Mouse (Mus musculus) hindbrain, embryonic 11.5 days (tissue): ENCODE measurements around the gene Lypd6b. TPM values are rescaled to one million over a fixed set of nuclear protein-coding genes. Genes with fewer than 3 reads are reported as not detected.
A peak's percentile ranks its signal among the peaks of the same experiment; 100 is the strongest.

Source experiments
- ATAC-seq: fragments of 200-750 bp; cut with Nextera tagmentation; 2 replicates; pipeline ENCODE4 v1.8.0; 2017; ENCODE audit warnings: mild to moderate bottlenecking, moderate TSS enrichment, moderate library complexity; ENCODE audit not compliant: low FRiP score
- DNase-seq: peaks from one replicate; pipeline ENCODE4 v3.0.0-alpha.2; 2015; ENCODE audit warnings: low spot score
- H3K27ac ChIP-seq: fragments of 300-500 bp; sonication (generic); 2 replicates; pipeline ENCODE4 v1.5.1; 2014; ENCODE audit warnings: mild to moderate bottlenecking, low read depth, low read length
- H3K27me3 ChIP-seq: fragments of 300-500 bp; sonication (generic); 2 replicates; pipeline ENCODE4 v1.6.1; 2014; ENCODE audit warnings: mild to moderate bottlenecking, low read length, moderate library complexity, mixed read lengths; ENCODE audit not compliant: control insufficient read depth, insufficient read depth
- H3K36me3 ChIP-seq: fragments of 300-500 bp; sonication (generic); 2 replicates; pipeline ENCODE4 v1.6.1; 2014; ENCODE audit warnings: mild to moderate bottlenecking, low read length, moderate library complexity, mixed read lengths; ENCODE audit not compliant: control insufficient read depth, insufficient read depth
- H3K4me1 ChIP-seq: fragments of 300-500 bp; sonication (generic); replicated peaks from 2 replicates; pipeline ENCODE4 v1.6.1; 2014; ENCODE audit warnings: low read length, mixed read lengths; ENCODE audit not compliant: control insufficient read depth, insufficient read depth
- H3K4me2 ChIP-seq: fragments of 300-500 bp; sonication (generic); replicated peaks from 2 replicates; pipeline ENCODE4 v1.6.1; 2014; ENCODE audit warnings: mild to moderate bottlenecking, low read depth, low read length
- H3K4me3 ChIP-seq: fragments of 300-500 bp; sonication (generic); 2 replicates; pipeline ENCODE4 v1.5.1; 2014; ENCODE audit warnings: low read depth, low read length
- H3K9ac ChIP-seq: fragments of 300-500 bp; sonication (generic); 2 replicates; pipeline ENCODE4 v1.6.1; 2014; ENCODE audit warnings: low read depth, low read length
- H3K9me3 ChIP-seq: fragments of 300-500 bp; sonication (generic); 2 replicates; pipeline ENCODE4 v1.6.1; 2016; ENCODE audit warnings: low read length; ENCODE audit not compliant: control insufficient read depth
- WGBS: fragments of 180-500 bp; shearing (Covaris S2); extraction: QIAGEN DNeasy Blood & Tissue Kit; methylation state at CpG from one replicate; pipeline ENCODE4 v1.1.7; 2014; 5-methylcytosine and 5-hydroxymethylcytosine counted together
- polyA plus RNA-seq: library from polyadenylated mRNA; unstranded; fragments of >200 nt; fragmentation: Nextera tagmentation; extraction: Ambion mirVana; gene quantifications from 2 replicates; pipeline ENCODE4 v1.2.1, GENCODE M21; 2014

Gene Lypd6b
- polyA plus RNA-seq, 1 experiment from 2014 or later, result 2.1 TPM

- WGBS, result 33% methylated on average over 1 of the region's 1 CpGs
Measured at GRCm38 (mm10) chr2:49825588-49825987, 38.1 kb downstream of the Lypd6b start.

GRCm38 (mm10) chr2:49827756-49828155 lies 40.3 kb downstream of the Lypd6b start:
- Histone ChIP-seq H3K4me2 (no peak overlapping the region), H3K4me1 (no peaks in the 10 kb centered on the region), H3K9me3 (no peaks in the 10 kb centered on the region), H3K4me3 (no peak overlapping the region), H3K9ac (no peak overlapping the region), H3K27ac (no peak overlapping the region), H3K36me3 (no peaks in the 10 kb centered on the region), H3K27me3 (no peaks in the 10 kb centered on the region)
- no peak for ATAC-seq
- 36% methylated on average over 4 of the region's 4 CpGs for WGBS
- DNase-seq, result no peak

More at GRCm38 (mm10) chr2:49825588-49825987, 38.1 kb downstream of the Lypd6b start:
- Histone ChIP-seq H3K9me3 (no peaks in the 10 kb centered on the region), H3K4me3 (no peak overlapping the region), H3K9ac (no peak overlapping the region), H3K27ac (no peak overlapping the region), H3K27me3 (no peaks in the 10 kb centered on the region), H3K4me1 (no peaks in the 10 kb centered on the region), H3K36me3 (no peaks in the 10 kb centered on the region), H3K4me2 (no peak overlapping the region)
- DNase-seq (no peak), ATAC-seq (no peak)

DNA sequence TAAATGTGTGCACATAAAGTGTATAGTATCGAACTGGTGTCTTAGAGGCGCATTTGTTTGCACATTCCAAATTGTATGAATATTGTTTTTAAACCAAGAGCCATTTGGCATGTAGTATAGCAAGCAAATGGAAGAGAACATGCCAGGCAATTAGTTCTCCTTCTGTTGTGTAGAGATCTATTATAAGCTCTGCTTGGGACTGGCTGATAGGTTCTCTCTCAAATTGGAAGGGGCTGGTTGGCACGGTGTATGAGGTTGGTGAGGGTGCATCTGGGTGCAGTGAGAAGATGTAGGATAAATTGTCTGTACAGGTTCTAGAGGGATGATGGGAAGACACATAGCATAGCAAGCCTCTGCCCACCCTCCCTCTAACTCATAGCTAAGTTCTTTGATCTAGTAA lies 42.9 kb downstream of the Lypd6b start:
- H3K36me3 ChIP-seq, result no peaks in the 10 kb centered on the region
- H3K27me3 ChIP-seq, result no peaks in the 10 kb centered on the region
- no peak for DNase-seq
- H3K4me2 ChIP-seq, result no peak overlapping the region
- ATAC-seq, result no peak
- no peak overlapping the region for H3K9ac ChIP-seq
- no peak overlapping the region for H3K27ac ChIP-seq
- no peak overlapping the region for H3K4me3 ChIP-seq
- no peaks in the 10 kb centered on the region for H3K9me3 ChIP-seq
- 96% methylated on average over 3 of the region's 3 CpGs for WGBS
- no peaks in the 10 kb centered on the region for H3K4me1 ChIP-seq

- no peaks in the 10 kb centered on the region for H3K27me3 ChIP-seq
- ATAC-seq (no peak), DNase-seq (no peak)
- H3K9ac ChIP-seq, result no peak overlapping the region
- H3K36me3 ChIP-seq, result no peaks in the 10 kb centered on the region
- H3K27ac ChIP-seq, result no peak overlapping the region
- H3K4me2 ChIP-seq, result no peak overlapping the region
- no peak overlapping the region for H3K4me3 ChIP-seq
- no peaks in the 10 kb centered on the region for H3K4me1 ChIP-seq
- 76% methylated on average over 9 of the region's 9 CpGs for WGBS
- H3K9me3 ChIP-seq, result no peaks in the 10 kb centered on the region
Measured at GRCm38 (mm10) chr2:49832277-49832803, 44.9 kb downstream of the Lypd6b start.

DNA sequence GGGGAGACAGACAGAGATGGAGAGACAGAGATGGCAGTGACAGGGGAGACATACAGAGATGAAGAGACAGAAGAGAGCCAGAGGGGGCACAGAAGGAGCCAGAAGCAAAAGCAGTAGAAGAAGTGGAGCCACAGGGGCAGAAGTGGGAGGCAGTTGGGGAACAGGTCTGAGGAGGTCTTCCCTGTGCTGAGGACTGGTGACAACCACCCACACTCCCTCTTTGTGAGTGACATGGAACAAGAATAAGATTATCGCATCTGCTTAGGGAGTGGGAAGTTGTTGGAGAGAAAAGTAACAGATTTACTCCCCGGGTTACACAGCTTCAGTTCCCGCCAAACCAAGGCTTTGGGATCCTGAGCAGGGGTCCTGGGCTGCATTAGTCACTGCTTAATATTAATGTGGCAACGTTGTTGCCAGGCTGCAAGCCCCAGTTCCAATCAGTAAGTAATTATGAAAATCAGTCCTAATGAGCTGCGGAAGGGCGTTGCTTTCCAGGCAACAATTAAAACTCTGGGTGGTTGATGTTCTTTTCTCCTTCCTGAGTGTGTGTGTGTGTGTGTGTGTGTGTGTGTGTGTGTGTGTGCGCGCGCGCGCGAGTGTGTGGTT lies 50.1 kb downstream of the Lypd6b start:
- peak; percentile 45; the same call in 1 of the 2 replicates for ATAC-seq

GRCm38 (mm10) chr2:49838611-49839010 lies 51.1 kb downstream of the Lypd6b start:
- H3K27ac ChIP-seq, result no peak overlapping the region
- H3K4me2 ChIP-seq, result no peak overlapping the region
- H3K9ac ChIP-seq, result no peak overlapping the region
- H3K27me3 ChIP-seq, result no peaks in the 10 kb centered on the region
- DNase-seq (no peak), ATAC-seq (no peak)
- no peaks in the 10 kb centered on the region for H3K9me3 ChIP-seq
- WGBS, result 74% methylated on average over 7 of the region's 7 CpGs
- H3K4me1 ChIP-seq, result no peaks in the 10 kb centered on the region
- no peaks in the 10 kb centered on the region for H3K36me3 ChIP-seq
- H3K4me3 ChIP-seq, result no peak overlapping the region

More for the DNA sequence above, 50.1 kb downstream of the Lypd6b start:
- peak; percentile 17 for DNase-seq
- H3K4me3 ChIP-seq, result no peak overlapping the region
- H3K36me3 ChIP-seq, result no peaks in the 10 kb centered on the region
- WGBS, result 66% methylated on average over 12 of the region's 12 CpGs
- no peak overlapping the region for H3K9ac ChIP-seq
- H3K4me1 ChIP-seq, result no peaks in the 10 kb centered on the region
- H3K9me3 ChIP-seq, result no peaks in the 10 kb centered on the region
- no peak overlapping the region for H3K4me2 ChIP-seq
- no peak overlapping the region for H3K27ac ChIP-seq
- H3K27me3 ChIP-seq, result no peaks in the 10 kb centered on the region

DNA sequence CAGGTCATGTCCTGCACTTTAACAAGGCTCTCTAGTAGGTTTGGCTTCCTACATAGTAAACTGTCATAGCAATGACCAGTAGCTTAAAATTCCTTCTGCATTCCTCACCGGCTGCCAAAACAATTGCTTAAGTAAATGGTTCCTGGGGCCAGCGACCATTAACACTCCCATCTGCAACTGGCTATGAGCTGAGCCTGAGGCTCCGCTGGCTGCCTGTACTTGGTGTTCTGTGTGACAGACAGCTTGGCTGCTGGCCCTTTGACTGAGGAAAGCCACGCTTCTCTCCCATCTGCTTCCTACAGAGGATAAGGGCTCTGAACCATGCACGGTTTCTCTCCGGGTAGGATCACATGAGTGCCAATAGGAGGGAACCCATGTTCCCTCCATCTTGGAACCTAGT lies 53.1 kb downstream of the Lypd6b start:
- H3K4me3 ChIP-seq, result no peak overlapping the region
- DNase-seq, result no peak
- no peaks in the 10 kb centered on the region for H3K27me3 ChIP-seq
- no peak overlapping the region for H3K9ac ChIP-seq
- no peak overlapping the region for H3K4me2 ChIP-seq
- H3K9me3 ChIP-seq, result no peaks in the 10 kb centered on the region
- H3K27ac ChIP-seq, result no peak overlapping the region
- 63% methylated on average over 6 of the region's 6 CpGs for WGBS
- no peak for ATAC-seq
- 0 out of 2 replicates have a peak, but pooled peaks cover 3% of the 10 kb centered on the region for H3K4me1 ChIP-seq
- no peaks in the 10 kb centered on the region for H3K36me3 ChIP-seq

DNA sequence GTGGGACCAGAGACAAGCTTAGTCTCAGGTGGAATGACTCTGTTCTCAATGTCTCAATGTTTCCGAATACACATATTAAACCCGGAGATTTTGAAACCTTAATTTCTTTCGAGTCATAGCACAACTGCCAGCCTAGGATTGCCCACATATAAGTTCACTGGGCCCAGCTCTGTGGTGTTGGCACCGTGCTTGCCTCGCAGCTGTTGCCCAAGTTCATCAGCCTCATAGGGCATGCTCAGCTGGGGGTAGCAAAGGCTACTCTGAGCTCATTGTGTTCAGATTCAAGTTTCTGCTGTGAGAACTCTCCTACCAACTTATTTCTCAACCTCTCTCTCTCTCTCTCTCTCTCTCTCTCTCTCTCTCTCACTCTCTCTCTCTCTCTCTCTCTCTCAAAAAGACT lies 53.6 kb downstream of the Lypd6b start:
- no peak for DNase-seq
- no peak overlapping the region for H3K9ac ChIP-seq
- H3K4me2 ChIP-seq, result no peak overlapping the region
- 94% methylated on average over 5 of the region's 5 CpGs for WGBS
- no peak overlapping the region for H3K4me3 ChIP-seq
- H3K36me3 ChIP-seq, result no peaks in the 10 kb centered on the region
- ATAC-seq, result no peak
- 0 out of 2 replicates have a peak, but pooled peaks cover 3% of the 10 kb centered on the region for H3K4me1 ChIP-seq
- no peaks in the 10 kb centered on the region for H3K9me3 ChIP-seq
- no peaks in the 10 kb centered on the region for H3K27me3 ChIP-seq
- no peak overlapping the region for H3K27ac ChIP-seq

GRCm38 (mm10) chr2:49845104-49845503 lies 57.6 kb downstream of the Lypd6b start:
- ATAC-seq, result peak; percentile 71; the same call in 1 of the 2 replicates
- peak; percentile 37 for DNase-seq
- H3K4me1 ChIP-seq, result 0 out of 2 replicates have a peak, but pooled peaks cover 3% of the 10 kb centered on the region
- 28% methylated on average over 7 of the region's 7 CpGs for WGBS
- H3K4me3 ChIP-seq, result no peak overlapping the region
- no peak overlapping the region for H3K27ac ChIP-seq
- no peaks in the 10 kb centered on the region for H3K36me3 ChIP-seq
- H3K9me3 ChIP-seq, result no peaks in the 10 kb centered on the region
- H3K9ac ChIP-seq, result no peak overlapping the region
- no peaks in the 10 kb centered on the region for H3K27me3 ChIP-seq
- no peak overlapping the region for H3K4me2 ChIP-seq
